Mouse (Mus musculus) midbrain, embryonic 15.5 days (tissue): ENCODE data around the gene Galnt4. TPM values are rescaled to one million over a fixed set of nuclear protein-coding genes. Genes with fewer than 3 reads are reported as not detected.

Experiments
- ATAC-seq: fragments of 200-750 bp; cut with Nextera tagmentation; replicated peaks from 2 replicates; pipeline ENCODE4 v1.8.0; 2017; ENCODE audit warnings: moderate TSS enrichment
- H3K27ac ChIP-seq: fragments of 300-500 bp; sonication (generic); 2 replicates; pipeline ENCODE4 v1.5.1; 2015; ENCODE audit warnings: mild to moderate bottlenecking, inconsistent platforms
- H3K27me3 ChIP-seq: fragments of 300-500 bp; sonication (generic); replicated peaks from 2 replicates; pipeline ENCODE4 v1.6.1; 2015; ENCODE audit warnings: inconsistent platforms
- H3K36me3 ChIP-seq: fragments of 300-500 bp; sonication (generic); replicated peaks from 2 replicates; pipeline ENCODE4 v1.6.1; 2015; ENCODE audit warnings: inconsistent platforms
- H3K4me1 ChIP-seq: fragments of 300-500 bp; sonication (generic); 2 replicates; pipeline ENCODE4 v1.6.1; 2015; ENCODE audit warnings: inconsistent platforms
- H3K4me2 ChIP-seq: fragments of 300-500 bp; sonication (generic); 2 replicates; pipeline ENCODE4 v1.6.1; 2015; ENCODE audit warnings: inconsistent platforms, mild to moderate bottlenecking, moderate library complexity
- H3K4me3 ChIP-seq: fragments of 300-500 bp; sonication (generic); 2 replicates; pipeline ENCODE4 v1.5.1; 2015; ENCODE audit warnings: mild to moderate bottlenecking, inconsistent platforms
- H3K9ac ChIP-seq: fragments of 300-500 bp; sonication (generic); 2 replicates; pipeline ENCODE4 v1.6.1; 2015; ENCODE audit warnings: mild to moderate bottlenecking, inconsistent platforms
- H3K9me3 ChIP-seq: fragments of 300-500 bp; sonication (generic); 2 replicates; pipeline ENCODE4 v1.6.1; 2016; ENCODE audit warnings: inconsistent platforms
- WGBS: fragments of 180-500 bp; shearing (Covaris S2); methylation state at CpG from one replicate; pipeline ENCODE4 v1.1.7; 2015; ENCODE audit warnings: mixed read lengths; 5-methylcytosine and 5-hydroxymethylcytosine counted together
- polyA plus RNA-seq: library from polyadenylated mRNA; unstranded; fragments of >200 nt; fragmentation: Nextera tagmentation; extraction: Ambion mirVana; gene quantifications from 2 replicates; pipeline ENCODE4 v1.2.1, GENCODE M21; 2015

The Galnt4 gene
- 2.7 and 3.0 TPM in 2 replicates for polyA plus RNA-seq

DNA sequence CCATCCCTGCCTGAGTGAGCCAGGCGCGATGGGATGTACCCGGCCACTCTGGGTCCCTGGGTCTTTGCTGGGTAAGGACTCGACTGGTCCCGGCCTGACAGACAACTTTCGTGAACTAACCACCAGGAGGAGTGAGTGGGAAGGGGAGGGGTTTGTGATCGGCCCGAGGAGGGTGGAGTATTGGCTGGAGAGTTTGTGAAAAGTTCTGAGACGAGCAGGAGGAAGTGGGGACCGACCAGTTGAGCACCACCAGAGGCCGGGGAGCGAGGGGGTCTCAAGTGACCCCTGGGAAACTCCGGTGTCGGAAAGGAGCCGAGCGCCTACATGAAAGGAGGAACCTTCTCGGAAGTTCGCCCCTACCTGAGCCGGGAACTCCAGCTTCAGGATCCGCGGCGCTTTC, at the start of gene Galnt4:
Galnt4 (plus strand) TSS at position 196 of the 400 bp plus-strand sequence.
- Histone ChIP-seq H3K4me2 (peak within 1 kb of the TSS; percentile 89), H3K9me3 (no peaks in the 10 kb centered on the region), H3K9ac (peak within 1 kb of the TSS; percentile 91), H3K4me1 (peaks cover 35% of the 10 kb centered on the region), H3K27me3 (no peaks in the 10 kb centered on the region), H3K4me3 (peak within 1 kb of the TSS; percentile 96), H3K27ac (peak within 1 kb of the TSS; percentile 94), H3K36me3 (peaks cover 2% of the 10 kb centered on the region; the same call in 1 of the 2 replicates)
- 0% methylated on average over 22 of the region's 22 CpGs for WGBS
- ATAC-seq = peak; percentile 70

DNA sequence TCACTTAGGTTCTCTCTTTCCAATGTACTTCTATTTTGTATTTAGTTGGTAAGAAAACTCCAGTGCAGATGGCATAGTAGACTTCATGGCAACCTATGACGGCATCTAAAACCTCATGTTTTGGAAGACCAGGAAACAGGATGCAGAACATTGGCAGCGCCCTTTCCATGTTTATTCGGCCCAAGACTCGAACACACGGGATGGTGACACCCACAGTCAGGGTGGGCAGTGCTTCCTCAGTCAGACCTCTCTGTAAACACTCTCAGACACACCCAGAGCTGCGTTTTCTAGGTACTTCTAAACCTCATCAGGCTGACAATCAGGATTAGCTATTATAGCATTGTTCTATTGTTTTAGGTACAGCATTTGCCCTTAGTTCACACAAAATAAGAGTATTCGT, 47.4 kb upstream of the Galnt4 start:
- H3K9me3 ChIP-seq = no peaks in the 10 kb centered on the region
- ATAC-seq = no peak
- no peaks in the 10 kb centered on the region for H3K27me3 ChIP-seq
- no peak overlapping the region for H3K4me3 ChIP-seq
- H3K4me2 ChIP-seq = no peak overlapping the region
- 88% methylated on average over 7 of the region's 7 CpGs for WGBS
- no peak overlapping the region for H3K9ac ChIP-seq
- no peak overlapping the region for H3K27ac ChIP-seq
- no peaks in the 10 kb centered on the region for H3K4me1 ChIP-seq
- no peaks in the 10 kb centered on the region for H3K36me3 ChIP-seq

DNA sequence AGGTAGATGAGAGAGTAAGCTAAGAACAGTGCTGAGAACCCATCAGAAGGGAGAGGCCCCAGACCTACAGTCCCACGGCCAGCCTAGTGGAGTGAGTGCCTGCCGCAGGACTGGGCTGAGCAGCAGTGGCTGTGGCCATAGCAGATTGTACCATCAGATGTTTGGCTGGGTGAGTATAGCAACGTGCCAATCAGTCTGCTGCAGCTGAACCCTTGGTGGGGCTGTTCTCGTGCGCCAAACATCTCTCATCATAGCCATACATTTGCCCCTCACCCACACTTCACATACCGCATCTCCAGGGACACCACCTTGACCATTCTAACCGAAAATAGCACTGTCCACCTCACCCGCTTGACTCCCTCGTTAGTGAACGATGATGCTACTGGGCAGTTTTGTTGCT, 46.5 kb upstream of the Galnt4 start:
- WGBS = 93% methylated on average over 10 of the region's 10 CpGs
- H3K27ac ChIP-seq = no peak overlapping the region
- no peaks in the 10 kb centered on the region for H3K27me3 ChIP-seq
- H3K9me3 ChIP-seq = no peaks in the 10 kb centered on the region
- ATAC-seq = no peak
- no peak overlapping the region for H3K4me2 ChIP-seq
- no peaks in the 10 kb centered on the region for H3K4me1 ChIP-seq
- no peaks in the 10 kb centered on the region for H3K36me3 ChIP-seq
- no peak overlapping the region for H3K4me3 ChIP-seq
- no peak overlapping the region for H3K9ac ChIP-seq

DNA sequence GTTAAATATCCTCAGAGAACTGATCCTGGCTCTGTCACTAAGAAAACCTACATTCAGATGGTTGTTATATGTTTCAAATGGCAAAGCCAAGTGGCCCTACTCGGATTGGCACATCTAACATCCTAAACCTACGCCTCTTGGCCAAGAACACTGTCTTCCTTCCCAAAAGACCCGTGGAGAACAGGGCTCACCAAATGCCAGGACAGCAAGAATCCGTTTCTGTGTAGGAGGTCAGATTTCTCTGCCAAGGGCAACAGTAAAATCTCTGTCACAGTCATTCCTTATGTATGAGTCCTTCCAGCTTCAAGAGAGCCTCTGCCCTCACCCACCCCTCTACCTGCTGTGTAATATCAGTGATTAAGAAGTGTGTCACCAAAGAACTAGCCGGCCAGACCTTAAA, 45.4 kb upstream of the Galnt4 start:
- Histone ChIP-seq H3K4me3 (no peak overlapping the region), H3K36me3 (no peaks in the 10 kb centered on the region), H3K9ac (no peak overlapping the region), H3K27ac (no peak overlapping the region), H3K4me1 (no peaks in the 10 kb centered on the region), H3K27me3 (no peaks in the 10 kb centered on the region), H3K9me3 (no peaks in the 10 kb centered on the region), H3K4me2 (no peak overlapping the region)
- ATAC-seq = no peak
- WGBS = 87% methylated on average over 5 of the region's 5 CpGs

DNA sequence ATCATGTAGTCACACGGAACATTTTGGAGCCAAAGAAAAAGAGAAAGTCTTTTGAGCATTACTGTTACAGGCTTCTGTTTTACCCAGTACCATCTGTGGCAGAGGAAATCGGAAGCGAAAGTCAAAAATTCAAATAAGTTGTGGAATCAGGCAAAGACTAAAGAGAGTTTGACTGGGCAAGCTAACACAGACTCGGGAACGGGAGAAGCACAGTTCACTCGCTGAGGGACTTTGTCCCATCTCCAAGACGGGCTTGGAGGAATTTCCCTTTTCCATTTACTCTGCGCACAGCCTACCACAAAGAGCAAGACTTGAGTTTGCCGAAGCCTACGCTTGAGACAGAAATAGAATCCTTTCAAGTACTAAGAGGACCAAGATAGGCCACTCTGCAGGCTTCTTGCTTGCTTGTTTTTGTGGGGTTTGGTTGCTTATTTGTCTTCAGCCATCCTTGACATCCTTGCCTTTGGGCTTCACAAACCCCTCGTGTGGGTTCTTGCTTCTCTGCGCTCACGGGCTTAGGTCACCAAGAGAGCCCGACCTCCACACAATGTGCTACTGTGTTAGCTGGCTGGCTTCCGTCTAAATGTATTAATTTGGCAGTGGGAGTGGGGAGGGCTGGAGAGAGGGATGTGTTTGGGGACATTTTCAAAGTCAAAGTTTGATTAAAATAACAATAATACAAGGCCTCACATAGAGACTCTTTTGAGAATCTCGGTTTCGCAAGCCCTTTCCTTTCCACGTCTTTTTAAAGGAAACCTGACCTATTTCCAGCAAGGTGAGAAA, 31.7 kb upstream of the Galnt4 start:
- no peaks in the 10 kb centered on the region for H3K4me1 ChIP-seq
- no peak overlapping the region for H3K9ac ChIP-seq
- H3K4me2 ChIP-seq = no peak overlapping the region
- no peaks in the 10 kb centered on the region for H3K27me3 ChIP-seq
- no peaks in the 10 kb centered on the region for H3K9me3 ChIP-seq
- no peaks in the 10 kb centered on the region for H3K36me3 ChIP-seq
- no peak overlapping the region for H3K27ac ChIP-seq
- no peak overlapping the region for H3K4me3 ChIP-seq
- 78% methylated on average over 18 of the region's 18 CpGs for WGBS
- no peak for ATAC-seq

DNA sequence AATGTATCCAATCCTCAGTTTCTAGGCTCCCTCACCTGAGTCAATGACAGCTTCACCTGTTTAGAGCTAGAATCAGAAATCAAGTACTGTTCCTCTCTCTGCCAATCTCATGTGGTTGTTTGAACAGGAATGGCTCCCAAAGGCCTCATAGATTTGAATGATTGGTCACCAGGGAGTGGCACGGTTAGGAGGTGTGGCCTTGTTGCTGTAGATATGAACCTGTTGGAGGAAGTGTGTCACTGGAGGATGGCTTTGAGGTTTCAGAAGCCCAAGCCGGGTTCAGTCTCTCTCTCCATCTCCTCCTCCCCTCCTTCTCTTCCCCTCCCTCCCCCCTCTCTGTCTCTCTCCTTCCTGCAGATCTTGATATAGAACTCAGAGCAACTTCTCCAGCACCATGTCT, 29.3 kb upstream of the Galnt4 start:
- no peak for ATAC-seq
- Histone ChIP-seq H3K27ac (no peak overlapping the region), H3K4me1 (no peaks in the 10 kb centered on the region), H3K4me3 (no peak overlapping the region), H3K36me3 (no peaks in the 10 kb centered on the region), H3K27me3 (no peaks in the 10 kb centered on the region), H3K4me2 (no peak overlapping the region), H3K9ac (no peak overlapping the region), H3K9me3 (no peaks in the 10 kb centered on the region)
- WGBS = 86% methylated on average over 2 of the region's 2 CpGs

DNA sequence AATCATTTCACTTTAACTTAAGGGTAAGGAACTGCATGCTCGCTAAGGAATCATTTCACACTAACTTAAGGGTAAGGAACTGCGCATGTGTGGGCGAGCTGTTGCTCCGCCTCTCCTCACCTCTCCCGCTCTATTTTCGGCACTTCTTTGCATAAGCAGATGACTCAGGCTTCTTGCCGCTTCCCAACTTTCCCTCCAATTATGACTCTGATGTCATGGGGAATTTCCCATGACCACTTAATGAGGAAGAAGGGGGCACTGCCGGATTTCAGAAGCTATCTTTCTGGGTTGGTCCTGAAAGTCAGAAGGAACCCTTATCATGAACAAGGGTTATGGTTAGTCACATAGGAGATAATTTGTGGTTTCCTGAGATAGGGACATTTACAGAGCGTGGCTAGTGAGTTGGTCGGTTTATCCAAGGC, 26.4 kb upstream of the Galnt4 start:
- Histone ChIP-seq H3K4me2 (no peak overlapping the region), H3K4me3 (no peak overlapping the region), H3K9me3 (no peaks in the 10 kb centered on the region), H3K9ac (no peak overlapping the region), H3K4me1 (no peaks in the 10 kb centered on the region), H3K36me3 (no peaks in the 10 kb centered on the region), H3K27ac (no peak overlapping the region), H3K27me3 (no peaks in the 10 kb centered on the region; the same call in 1 of the 2 replicates)
- WGBS = 89% methylated on average over 10 of the region's 10 CpGs
- no peak for ATAC-seq

DNA sequence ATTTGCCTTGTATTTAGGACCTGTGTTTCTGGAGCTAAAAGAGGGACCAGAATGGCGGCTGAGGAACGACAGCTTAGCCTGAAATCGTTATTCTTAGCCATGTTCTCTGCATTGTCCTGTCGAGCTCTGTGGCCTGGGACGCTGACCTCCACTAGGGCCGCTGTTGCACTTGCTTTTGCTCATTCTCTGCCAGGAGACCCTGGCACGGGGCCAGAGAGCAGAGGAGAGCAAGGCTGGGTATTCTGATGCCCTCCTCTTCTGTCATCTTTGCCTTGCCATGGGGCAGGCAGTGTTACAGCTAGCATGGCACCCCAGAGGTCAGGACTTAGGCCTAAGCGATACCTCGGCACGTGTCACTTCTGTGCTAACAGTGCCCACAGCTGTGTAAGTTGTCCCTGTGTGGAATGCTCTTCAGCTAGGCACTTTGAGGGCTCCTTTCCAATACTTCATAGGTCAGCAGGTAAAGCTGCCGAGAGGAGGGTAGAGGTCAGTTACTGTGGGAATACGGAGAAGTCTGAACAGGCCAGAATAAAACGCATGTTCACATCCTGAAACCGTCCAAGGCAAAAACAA, 24.4 kb upstream of the Galnt4 start:
- no peak overlapping the region for H3K4me3 ChIP-seq
- no peak overlapping the region for H3K27ac ChIP-seq
- WGBS = 85% methylated on average over 14 of the region's 14 CpGs
- no peak overlapping the region for H3K4me2 ChIP-seq
- ATAC-seq = no peak
- H3K4me1 ChIP-seq = no peaks in the 10 kb centered on the region
- no peaks in the 10 kb centered on the region; the same call in 1 of the 2 replicates for H3K27me3 ChIP-seq
- no peaks in the 10 kb centered on the region for H3K36me3 ChIP-seq
- no peaks in the 10 kb centered on the region for H3K9me3 ChIP-seq
- no peak overlapping the region for H3K9ac ChIP-seq

DNA sequence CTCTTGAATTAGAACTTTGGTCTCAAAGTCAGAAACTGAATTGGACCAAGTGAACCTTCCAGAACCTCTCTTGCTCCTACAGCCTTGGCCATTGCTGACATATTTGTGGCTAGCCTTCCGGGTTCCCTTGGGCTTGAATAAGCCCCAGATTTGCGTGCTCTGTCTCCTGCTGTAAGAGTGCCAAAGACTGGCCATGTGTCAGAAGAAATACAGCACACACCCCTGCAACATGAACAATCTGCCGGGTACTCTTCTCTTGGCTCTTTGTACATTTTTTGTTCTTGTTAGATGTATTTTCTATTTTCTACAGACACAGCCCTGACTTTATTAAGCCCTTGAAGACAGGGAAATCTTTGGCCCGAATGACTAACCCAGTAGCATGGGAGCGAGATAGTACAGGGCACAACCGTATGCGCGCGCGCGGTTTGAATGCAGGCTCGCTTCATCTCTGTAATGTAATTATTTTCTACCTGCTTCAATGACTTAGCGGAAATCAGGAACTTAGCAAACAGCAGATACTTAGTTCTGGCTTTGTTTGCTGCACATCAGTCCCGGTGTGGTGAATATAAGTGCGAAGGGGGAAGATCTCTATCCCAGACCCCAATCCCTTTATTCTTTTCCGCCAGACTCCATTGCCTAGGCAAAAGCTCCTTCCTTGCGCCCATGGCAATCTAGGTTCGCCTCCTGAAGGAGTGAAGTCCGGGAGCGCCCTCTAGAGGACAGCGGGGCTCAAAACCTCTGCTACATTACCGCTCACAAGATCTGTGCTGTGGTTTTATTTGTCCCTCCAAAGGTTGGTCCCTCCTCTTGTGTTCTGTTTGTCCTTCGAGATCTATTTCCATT, 23.3 kb upstream of the Galnt4 start:
- Histone ChIP-seq H3K4me1 (no peaks in the 10 kb centered on the region), H3K9me3 (no peaks in the 10 kb centered on the region), H3K27ac (no peak overlapping the region), H3K9ac (no peak overlapping the region), H3K4me3 (no peak overlapping the region), H3K36me3 (no peaks in the 10 kb centered on the region), H3K4me2 (peak overlapping the region; percentile 25), H3K27me3 (no peaks in the 10 kb centered on the region; the same call in 1 of the 2 replicates)
- ATAC-seq = peak; percentile 92
- 47% methylated on average over 23 of the region's 23 CpGs for WGBS

DNA sequence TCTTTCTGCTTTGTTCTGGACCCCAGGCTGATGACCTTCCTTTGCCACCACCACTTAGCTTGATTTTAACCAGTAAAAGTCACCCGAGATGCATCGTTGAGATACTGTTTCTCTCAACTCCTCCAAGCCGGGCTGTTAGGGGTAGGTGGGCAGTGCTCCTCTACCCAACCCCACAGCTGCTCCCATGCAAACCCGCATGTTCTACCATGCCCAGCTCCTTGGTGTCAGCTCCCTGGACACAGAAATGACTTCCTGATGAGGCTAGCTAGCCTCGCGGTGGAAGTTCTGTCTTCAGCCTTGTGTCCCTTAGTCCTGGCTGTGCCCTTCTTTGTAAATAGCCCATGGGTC, 22.7 kb upstream of the Galnt4 start:
- ATAC-seq = peak; percentile 49
- Histone ChIP-seq H3K4me2 (0 out of 2 replicates have a peak overlapping the region, but pooled peaks have one; percentile 25), H3K4me3 (no peak overlapping the region), H3K9ac (no peak overlapping the region), H3K4me1 (no peaks in the 10 kb centered on the region), H3K9me3 (no peaks in the 10 kb centered on the region), H3K27me3 (no peaks in the 10 kb centered on the region; the same call in 1 of the 2 replicates), H3K36me3 (no peaks in the 10 kb centered on the region), H3K27ac (no peak overlapping the region)
- WGBS = 55% methylated on average over 6 of the region's 6 CpGs

DNA sequence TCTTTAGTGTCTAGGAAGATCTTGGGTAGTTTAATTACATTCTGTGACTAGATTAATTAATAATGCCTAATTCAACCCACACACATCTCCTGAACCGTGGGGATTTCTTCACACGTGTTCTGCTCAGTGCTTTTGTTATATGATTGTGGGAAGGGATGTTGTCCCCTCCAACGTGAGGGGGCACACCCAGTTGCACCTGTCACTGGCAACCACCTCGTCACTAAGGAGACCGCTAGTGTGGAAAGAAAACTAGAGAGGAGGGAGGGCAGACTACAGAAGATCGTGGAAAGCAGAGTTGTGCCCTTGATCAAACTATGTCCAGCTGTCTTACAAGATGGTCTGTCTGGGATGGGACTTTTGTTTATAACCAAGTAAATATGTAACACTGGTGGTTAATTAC, 21.9 kb upstream of the Galnt4 start:
- 76% methylated on average over 6 of the region's 6 CpGs for WGBS
- H3K27me3 ChIP-seq = no peaks in the 10 kb centered on the region; the same call in 1 of the 2 replicates
- ATAC-seq = no peak

DNA sequence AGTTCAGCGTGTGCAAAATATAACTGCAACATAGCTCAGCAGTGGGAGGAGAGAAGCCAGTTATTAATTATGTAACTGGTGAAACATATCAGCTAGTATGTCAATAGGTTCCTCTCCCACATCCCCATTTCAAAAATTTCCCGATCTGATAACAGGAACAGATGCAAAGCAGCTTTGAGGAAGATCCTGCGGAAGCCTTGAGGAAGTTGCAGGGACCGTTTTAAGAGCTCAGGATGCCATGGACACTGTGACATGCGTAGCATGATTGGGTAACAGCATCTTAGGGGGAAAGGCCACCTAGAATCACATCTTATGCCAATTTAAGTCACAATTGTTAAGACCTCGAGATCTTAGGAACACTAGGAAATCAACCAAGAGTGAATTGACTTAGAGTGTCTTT, 18.1 kb upstream of the Galnt4 start:
- 82% methylated on average over 6 of the region's 6 CpGs for WGBS
- H3K4me3 ChIP-seq = no peak overlapping the region
- H3K9ac ChIP-seq = no peak overlapping the region
- no peak for ATAC-seq
- no peak overlapping the region for H3K27ac ChIP-seq
- no peaks in the 10 kb centered on the region for H3K9me3 ChIP-seq
- H3K4me1 ChIP-seq = no peaks in the 10 kb centered on the region
- no peak overlapping the region for H3K4me2 ChIP-seq
- H3K27me3 ChIP-seq = no peaks in the 10 kb centered on the region; the same call in 1 of the 2 replicates
- H3K36me3 ChIP-seq = no peaks in the 10 kb centered on the region

More for the DNA sequence above, 21.9 kb upstream of the Galnt4 start:
- Histone ChIP-seq H3K36me3 (no peaks in the 10 kb centered on the region), H3K4me2 (no peak overlapping the region), H3K4me1 (no peaks in the 10 kb centered on the region), H3K27ac (no peak overlapping the region), H3K4me3 (no peak overlapping the region), H3K9me3 (no peaks in the 10 kb centered on the region), H3K9ac (no peak overlapping the region)
